8 mouse cellular contexts compared by ENCODE assay signal in genomic region chr7:16876608-16877007, GRCm38 (mm10). TPM values are rescaled to one million over a fixed set of nuclear protein-coding genes. Genes with fewer than 3 reads are reported as not detected.
DNase-seq lines count a peak whose midpoint lies in the region; ATAC-seq lines count a peak whose summit lies in the region.

No protein-coding gene starts in this region.

- intact Hi-C loops in left cerebral cortex, postnatal 25 days (cut with DNase I): loop anchor here (1.0 kb wide), 1 partner anchor 15 kb away; the partner anchor contains the start of gene Gng8

- ATAC-seq in kidney, embryonic 14.5 days (ENCODE audit: low FRiP score, low TSS enrichment): 0 out of 2 replicates have a peak, but pooled peaks have one; percentile 3
- ATAC-seq in heart, embryonic 14.5 days (ENCODE audit: insufficient number of reproducible peaks, insufficient read depth, low FRiP score, low read depth): no peak
- no peak for ATAC-seq in liver, embryonic 11.5 days (replicated peaks; ENCODE audit: low FRiP score)
- no peak for ATAC-seq in monocyte, adult 5-6 weeks (replicated peaks; ENCODE audit: insufficient number of reproducible peaks, low FRiP score, low TSS enrichment, poor library complexity, severe bottlenecking)

- peak overlapping the region; percentile 63; the same call in 1 of the 2 replicates for H3K27ac ChIP-seq in kidney, embryonic 14.5 days (ENCODE audit: low read depth, low read length)
- peak overlapping the region; percentile 91 to 92 for H3K27ac ChIP-seq in heart, embryonic 14.5 days (replicated peaks in 1 of 2; ENCODE audit: control insufficient read depth in 1 of 2, insufficient read depth in 1 of 2, low read depth in 2 of 2, low read length in 2 of 2)
- peak overlapping the region; percentile 21; the same call in 1 of the 2 replicates for H3K27ac ChIP-seq in liver, embryonic 11.5 days (ENCODE audit: low read depth, low read length)

- peak overlapping the region; percentile 86; the same call in 1 of the 2 replicates for H3K9ac ChIP-seq in kidney, embryonic 14.5 days (ENCODE audit: low read depth, low read length)
- peak overlapping the region; percentile 97 for H3K9ac ChIP-seq in heart, embryonic 14.5 days (ENCODE audit: low read length)
- H3K9ac ChIP-seq in liver, embryonic 11.5 days (ENCODE audit: low read depth, low read length): 0 out of 2 replicates have a peak overlapping the region, but pooled peaks have one; percentile 21

- WGBS in kidney, embryonic 14.5 days: 6% methylated on average over 13 of the region's 13 CpGs
- 1% methylated on average over 13 of the region's 13 CpGs for WGBS in heart, embryonic 14.5 days
- 5% methylated on average over 13 of the region's 13 CpGs for WGBS in liver, embryonic 11.5 days

- no peaks in the 10 kb centered on the region for H3K36me3 ChIP-seq in kidney, embryonic 14.5 days (ENCODE audit: control insufficient read depth, insufficient read depth, low read length)
- peaks cover 28% of the 10 kb centered on the region for H3K36me3 ChIP-seq in heart, embryonic 14.5 days (ENCODE audit: control insufficient read depth, insufficient read depth, low read length)
- H3K36me3 ChIP-seq in liver, embryonic 11.5 days (ENCODE audit: control insufficient read depth, insufficient read depth, low read length): 0 out of 2 replicates have a peak, but pooled peaks cover 3% of the 10 kb centered on the region

- no peak for DNase-seq in kidney, adult 8-10 months
- DNase-seq in cerebellum, adult 9-11 months: peak; percentile 80
- peak; percentile 46 for DNase-seq in liver, embryonic 11.5 days (ENCODE audit: low spot score)
- DNase-seq in retina, embryonic 14.5 days (ENCODE audit: low spot score): peak; percentile 56
- DNase-seq in left cerebral cortex, postnatal 25 days (ENCODE audit: low spot score in 2 of 2): no peak

- peak overlapping the region; percentile 74 for H3K4me3 ChIP-seq in kidney, embryonic 14.5 days (ENCODE audit: low read length)
- peak overlapping the region; percentile 86 for H3K4me3 ChIP-seq in heart, embryonic 14.5 days (ENCODE audit: control insufficient read depth in 1 of 2, insufficient read depth in 1 of 2, low read depth in 1 of 2, low read length in 2 of 2)
- H3K4me3 ChIP-seq in liver, embryonic 11.5 days (ENCODE audit: low read depth, low read length): peak overlapping the region; percentile 69

- H3K27me3 ChIP-seq in kidney, embryonic 14.5 days (ENCODE audit: control insufficient read depth, insufficient read depth, low read length): no peaks in the 10 kb centered on the region
- H3K27me3 ChIP-seq in heart, embryonic 14.5 days (ENCODE audit: control insufficient read depth, insufficient read depth, low read length): no peaks in the 10 kb centered on the region
- H3K27me3 ChIP-seq in liver, embryonic 11.5 days (replicated peaks; ENCODE audit: control insufficient read depth, insufficient read depth, low read length): peaks cover 12% of the 10 kb centered on the region

- peak overlapping the region; percentile 83 for H3K4me2 ChIP-seq in kidney, embryonic 14.5 days (replicated peaks; ENCODE audit: low read depth, low read length)
- peak overlapping the region; percentile 84 for H3K4me2 ChIP-seq in heart, embryonic 14.5 days (ENCODE audit: low read length)
- peak overlapping the region; percentile 98 for H3K4me2 ChIP-seq in liver, embryonic 11.5 days

- H3K9me3 ChIP-seq in kidney, embryonic 14.5 days (ENCODE audit: control insufficient read depth, low read length): no peaks in the 10 kb centered on the region
- no peaks in the 10 kb centered on the region for H3K9me3 ChIP-seq in heart, embryonic 14.5 days (ENCODE audit: control insufficient read depth, low read length)
- H3K9me3 ChIP-seq in liver, embryonic 11.5 days (ENCODE audit: control insufficient read depth, low read length): no peaks in the 10 kb centered on the region

- H3K4me1 ChIP-seq in kidney, embryonic 14.5 days (ENCODE audit: control insufficient read depth, insufficient read depth, low read length): peaks cover 6% of the 10 kb centered on the region
- peaks cover 19 to 38% of the 10 kb centered on the region in 2 experiments for H3K4me1 ChIP-seq in heart, embryonic 14.5 days (ENCODE audit: control insufficient read depth in 2 of 2, insufficient read depth in 2 of 2, low read length in 2 of 2)
- H3K4me1 ChIP-seq in liver, embryonic 11.5 days (replicated peaks; ENCODE audit: control insufficient read depth, insufficient read depth, low read length): peaks cover 26% of the 10 kb centered on the region

RNA-seq across cellular contexts. Expression of gene Dact3, which starts 1.5 kb away (rescaled TPM):
- 5.1 and 6.4 TPM in 2 replicates for polyA plus RNA-seq in kidney, embryonic 14.5 days (2014; fragmentation: Nextera tagmentation; extraction: Ambion mirVana)
- 13.2 and 13.8 TPM in 2 replicates for polyA plus RNA-seq in heart, embryonic 14.5 days (2014; fragmentation: Nextera tagmentation; extraction: Ambion mirVana)
- 2.5 and 2.6 TPM in 2 replicates for polyA plus RNA-seq in liver, embryonic 11.5 days (2014; fragmentation: Nextera tagmentation; extraction: Ambion mirVana)
- total RNA-seq in left cerebral cortex, postnatal 25 days (2021): 100 to 1,000 TPM; 176 to 184 TPM
- not detected in 3 replicates for total RNA-seq in monocyte, adult 5-6 weeks (2017)

RNA-seq across cellular contexts. Expression of gene Gng8, which starts 15.0 kb away (rescaled TPM):
- 7.5 TPM in 2 replicates for polyA plus RNA-seq in kidney, embryonic 14.5 days (2014; fragmentation: Nextera tagmentation; extraction: Ambion mirVana)
- polyA plus RNA-seq in heart, embryonic 14.5 days (2014; fragmentation: Nextera tagmentation; extraction: Ambion mirVana): 4.2 and 6.9 TPM in 2 replicates
- polyA plus RNA-seq in liver, embryonic 11.5 days (2014; fragmentation: Nextera tagmentation; extraction: Ambion mirVana): 1.8 and 3.3 TPM in 2 replicates
- total RNA-seq in left cerebral cortex, postnatal 25 days (2021): 1 to 10 TPM; 2.5 to 4.0 TPM
- total RNA-seq in monocyte, adult 5-6 weeks (2017): not detected in 3 replicates

RNA-seq across cellular contexts. Expression of gene Ptgir, which starts 29.7 kb away (rescaled TPM):
- polyA plus RNA-seq in kidney, embryonic 14.5 days (2014; fragmentation: Nextera tagmentation; extraction: Ambion mirVana): 0.67 and 1.4 TPM in 2 replicates
- 0.38 and 0.57 TPM in 2 replicates for polyA plus RNA-seq in heart, embryonic 14.5 days (2014; fragmentation: Nextera tagmentation; extraction: Ambion mirVana)
- polyA plus RNA-seq in liver, embryonic 11.5 days (2014; fragmentation: Nextera tagmentation; extraction: Ambion mirVana): 1.2 and 1.3 TPM in 2 replicates
- total RNA-seq in left cerebral cortex, postnatal 25 days (2021): under 1 TPM; 0.14 to 0.16 TPM
- total RNA-seq in monocyte, adult 5-6 weeks (2017): 9.8 to 15.4 TPM (median 14.0 TPM) in 3 replicates

RNA-seq across cellular contexts. Expression of gene Prkd2, which starts 33.9 kb away (rescaled TPM):
- 10.9 and 15.7 TPM in 2 replicates for polyA plus RNA-seq in kidney, embryonic 14.5 days (2014; fragmentation: Nextera tagmentation; extraction: Ambion mirVana)
- 11.2 and 12.5 TPM in 2 replicates for polyA plus RNA-seq in heart, embryonic 14.5 days (2014; fragmentation: Nextera tagmentation; extraction: Ambion mirVana)
- polyA plus RNA-seq in liver, embryonic 11.5 days (2014; fragmentation: Nextera tagmentation; extraction: Ambion mirVana): 7.6 and 8.4 TPM in 2 replicates
- total RNA-seq in left cerebral cortex, postnatal 25 days (2021): 1 to 10 TPM; 3.8 to 7.3 TPM
- total RNA-seq in monocyte, adult 5-6 weeks (2017): 13.1 to 26.6 TPM (median 15.6 TPM) in 3 replicates

RNA-seq across cellular contexts. Expression of gene Calm3, which starts 47.3 kb away (rescaled TPM):
- 156 and 198 TPM in 2 replicates for polyA plus RNA-seq in kidney, embryonic 14.5 days (2014; fragmentation: Nextera tagmentation; extraction: Ambion mirVana)
- polyA plus RNA-seq in heart, embryonic 14.5 days (2014; fragmentation: Nextera tagmentation; extraction: Ambion mirVana): 119 and 152 TPM in 2 replicates
- 147 and 169 TPM in 2 replicates for polyA plus RNA-seq in liver, embryonic 11.5 days (2014; fragmentation: Nextera tagmentation; extraction: Ambion mirVana)
- total RNA-seq in left cerebral cortex, postnatal 25 days (2021): 1,000 to 10,000 TPM; 1,837 to 1,919 TPM
- 169 to 298 TPM (median 195 TPM) in 3 replicates for total RNA-seq in monocyte, adult 5-6 weeks (2017)

Comparison
In these comparisons a context has a peak if more than half of its experiments do, and no peak if none do; other contexts are left out.
1. H3K27ac ChIP-seq: peak in every context shown above with its lines; median percentile 92 in heart, embryonic 14.5 days; 63 in kidney, embryonic 14.5 days; 21 in liver, embryonic 11.5 days.
2. H3K9ac ChIP-seq: peak in every context shown above with its lines; median percentile 97 in heart, embryonic 14.5 days; 86 in kidney, embryonic 14.5 days; 21 in liver, embryonic 11.5 days.
3. DNase-seq: peak in cerebellum, adult 9-11 months (single experiment), liver, embryonic 11.5 days (single experiment) and retina, embryonic 14.5 days (single experiment); none in kidney, adult 8-10 months (0 of 2) and left cerebral cortex, postnatal 25 days (0 of 2).
4. Peak in every context shown above with its lines, with median percentiles within 50 percentile points of each other: H3K4me2 ChIP-seq and H3K4me3 ChIP-seq.